Mouse (Mus musculus) forebrain, embryonic 12.5 days (tissue): ENCODE measurements around the gene Vmn1r163. TPM values are rescaled to one million over a fixed set of nuclear protein-coding genes. Genes with fewer than 3 reads are reported as not detected.
"Not testable (repeated sequence)": the region's sequence is repeated elsewhere in the genome, so short reads cannot be mapped to it uniquely, and the experiment has no call there.

Source experiments
- ATAC-seq: fragments of 200-750 bp; cut with Nextera tagmentation; 2 replicates; pipeline ENCODE4 v1.8.0; 2017; ENCODE audit warnings: moderate TSS enrichment; ENCODE audit not compliant: low FRiP score
- H3K27ac ChIP-seq: fragments of 300-500 bp; sonication (generic); 2 replicates; pipeline ENCODE4 v1.5.1; 2016; ENCODE audit warnings: mild to moderate bottlenecking
- H3K27me3 ChIP-seq: fragments of 300-500 bp; sonication (generic); 2 replicates; pipeline ENCODE4 v1.6.1; 2016; ENCODE audit warnings: mild to moderate bottlenecking
- H3K36me3 ChIP-seq: fragments of 300-500 bp; sonication (generic); replicated peaks from 2 replicates; pipeline ENCODE4 v1.6.1; 2016; ENCODE audit warnings: mild to moderate bottlenecking
- H3K4me1 ChIP-seq: fragments of 300-500 bp; sonication (generic); 2 replicates; pipeline ENCODE4 v1.6.1; 2016
- H3K4me2 ChIP-seq: fragments of 300-500 bp; sonication (generic); 2 replicates; pipeline ENCODE4 v1.6.1; 2016; ENCODE audit warnings: mild to moderate bottlenecking, moderate library complexity
- H3K4me3 ChIP-seq: fragments of 300-500 bp; sonication (generic); replicated peaks from 2 replicates; pipeline ENCODE4 v1.5.1; 2016; ENCODE audit warnings: mild to moderate bottlenecking
- H3K9ac ChIP-seq: fragments of 300-500 bp; sonication (generic); 2 replicates; pipeline ENCODE4 v1.6.1; 2016; ENCODE audit warnings: mild to moderate bottlenecking
- H3K9me3 ChIP-seq: fragments of 300-500 bp; sonication (generic); 2 replicates; pipeline ENCODE4 v1.6.1; 2016
- WGBS: fragments of 180-500 bp; shearing (Covaris S2); methylation state at CpG from one replicate; pipeline ENCODE4 v1.1.7; 2016; 5-methylcytosine and 5-hydroxymethylcytosine counted together
- polyA plus RNA-seq: library from polyadenylated mRNA; unstranded; fragments of >200 nt; fragmentation: Nextera tagmentation; extraction: Ambion mirVana; gene quantifications from 2 replicates; pipeline ENCODE4 v1.2.1, GENCODE M21; 2016

The Vmn1r163 gene
- not detected in 2 replicates for polyA plus RNA-seq

GRCm38 (mm10) chr7:23055240-23055639 lies at the start of gene Vmn1r163:
Gene Vmn1r163 (plus strand): TSS chr7:23055540.
- not testable (repeated sequence) for H3K36me3 ChIP-seq, H3K27me3 ChIP-seq, H3K4me2 ChIP-seq, H3K4me1 ChIP-seq, H3K27ac ChIP-seq, H3K9me3 ChIP-seq, ATAC-seq, H3K9ac ChIP-seq, H3K4me3 ChIP-seq
- WGBS, result no CpG with 5 or more reads among the region's 1 CpGs

- H3K4me2 ChIP-seq, H3K27ac ChIP-seq, H3K9me3 ChIP-seq, ATAC-seq, H3K9ac ChIP-seq, H3K36me3 ChIP-seq, H3K4me3 ChIP-seq, H3K4me1 ChIP-seq, H3K27me3 ChIP-seq: not testable (repeated sequence)
- WGBS, result no CpG with 5 or more reads among the region's 3 CpGs
Measured at GRCm38 (mm10) chr7:23019823-23020222, 35.5 kb upstream of the Vmn1r163 start, which contains the start of gene Gm4216. Gene Gm4216 (minus strand): TSS chr7:23019923.

- not testable (repeated sequence) for H3K36me3 ChIP-seq, H3K9ac ChIP-seq, ATAC-seq, H3K4me3 ChIP-seq, H3K27me3 ChIP-seq, H3K4me2 ChIP-seq, H3K27ac ChIP-seq, H3K4me1 ChIP-seq, H3K9me3 ChIP-seq
- no CpG with 5 or more reads among the region's 1 CpGs for WGBS
Measured at GRCm38 (mm10) chr7:23067356-23067755, 12.0 kb downstream of the Vmn1r163 start, which contains the start of gene Gm8720. Gene Gm8720 (minus strand): TSS chr7:23067456.

Other genes starting within 250 kb of the Vmn1r163 start
- not detected in 2 replicates for gene Vmn1r159, start 211.9 kb upstream of the Vmn1r163 start, polyA plus RNA-seq
- gene Vmn1r160, start 184.3 kb upstream of the Vmn1r163 start, polyA plus RNA-seq, result not detected in 2 replicates
- gene Gm4214, start 70.9 kb upstream of the Vmn1r163 start, polyA plus RNA-seq, result not detected in 2 replicates
- not detected in 2 replicates for gene Gm4216, start 35.6 kb upstream of the Vmn1r163 start, polyA plus RNA-seq
- gene Gm8720, start 11.9 kb downstream of the Vmn1r163 start, polyA plus RNA-seq, result not detected in 2 replicates
- not detected in 2 replicates for gene Gm10662, start 88.9 kb downstream of the Vmn1r163 start, polyA plus RNA-seq
- not detected in 2 replicates for gene Vmn1r165, start 161.8 kb downstream of the Vmn1r163 start, polyA plus RNA-seq
- gene Vmn1r166, start 196.1 kb downstream of the Vmn1r163 start, polyA plus RNA-seq, result not detected in 2 replicates
- gene Gm6902, start 223.4 kb downstream of the Vmn1r163 start, polyA plus RNA-seq, result not detected in 2 replicates
- not detected in 2 replicates for gene Nlrp4e, start 245.7 kb downstream of the Vmn1r163 start, polyA plus RNA-seq